Mouse (Mus musculus) intestine, embryonic 14.5 days (tissue): ENCODE results near the gene Slc5a5. TPM values are rescaled to one million over a fixed set of nuclear protein-coding genes. Genes with fewer than 3 reads are reported as not detected.
A peak's percentile ranks its signal among the peaks of the same experiment; 100 is the strongest.

ENCODE experiments used
- ATAC-seq: fragments of 200-750 bp; cut with Nextera tagmentation; replicated peaks from 2 replicates; pipeline ENCODE4 v1.8.0; 2017; ENCODE audit warnings: low read depth, moderate number of reproducible peaks, moderate TSS enrichment, moderate library complexity; ENCODE audit not compliant: low FRiP score, low TSS enrichment
- DNase-seq: peaks from one replicate; pipeline ENCODE4 v3.0.0-alpha.2; 2018; ENCODE audit warnings: low spot score
- H3K27ac ChIP-seq: fragments of 300-500 bp; sonication (generic); 2 replicates; pipeline ENCODE4 v1.5.1; 2014; ENCODE audit warnings: low read depth, mild to moderate bottlenecking, control low read depth
- H3K27me3 ChIP-seq: fragments of 300-500 bp; sonication (generic); replicated peaks from 2 replicates; pipeline ENCODE4 v1.6.1; 2014; ENCODE audit warnings: low read length, control low read depth; ENCODE audit not compliant: control insufficient read depth, insufficient read depth
- H3K36me3 ChIP-seq: fragments of 300-500 bp; sonication (generic); 2 replicates; pipeline ENCODE4 v1.6.1; 2014; ENCODE audit warnings: low read length, control low read depth; ENCODE audit not compliant: control insufficient read depth, insufficient read depth
- H3K4me1 ChIP-seq: fragments of 300-500 bp; sonication (generic); replicated peaks from 2 replicates; pipeline ENCODE4 v1.6.1; 2014; ENCODE audit warnings: low read length, control low read depth, mixed read lengths; ENCODE audit not compliant: control insufficient read depth, insufficient read depth
- H3K4me2 ChIP-seq: fragments of 300-500 bp; sonication (generic); 2 replicates; pipeline ENCODE4 v1.6.1; 2014; ENCODE audit warnings: low read length
- H3K4me3 ChIP-seq: fragments of 300-500 bp; sonication (generic); 2 replicates; pipeline ENCODE4 v1.5.1; 2014; ENCODE audit warnings: low read depth, low read length, control low read depth, mixed read lengths
- H3K9ac ChIP-seq: fragments of 300-500 bp; sonication (generic); 2 replicates; pipeline ENCODE4 v1.6.1; 2014; ENCODE audit warnings: mild to moderate bottlenecking, low read length
- H3K9me3 ChIP-seq: fragments of 300-500 bp; sonication (generic); 2 replicates; pipeline ENCODE4 v1.6.1; 2016; ENCODE audit warnings: low read length, control low read depth; ENCODE audit not compliant: control insufficient read depth
- WGBS: fragments of 180-500 bp; shearing (Covaris S2); extraction: QIAGEN DNeasy Blood & Tissue Kit; methylation state at CpG from one replicate; pipeline ENCODE4 v1.1.7; 2014; 5-methylcytosine and 5-hydroxymethylcytosine counted together
- polyA plus RNA-seq: library from polyadenylated mRNA; unstranded; fragments of >200 nt; fragmentation: Nextera tagmentation; extraction: Ambion mirVana; gene quantifications from 2 replicates; pipeline ENCODE4 v1.2.1, GENCODE M21; 2014

Slc5a5 gene
- polyA plus RNA-seq, 1 experiment from 2014 or later, result 0.45 TPM

DNA sequence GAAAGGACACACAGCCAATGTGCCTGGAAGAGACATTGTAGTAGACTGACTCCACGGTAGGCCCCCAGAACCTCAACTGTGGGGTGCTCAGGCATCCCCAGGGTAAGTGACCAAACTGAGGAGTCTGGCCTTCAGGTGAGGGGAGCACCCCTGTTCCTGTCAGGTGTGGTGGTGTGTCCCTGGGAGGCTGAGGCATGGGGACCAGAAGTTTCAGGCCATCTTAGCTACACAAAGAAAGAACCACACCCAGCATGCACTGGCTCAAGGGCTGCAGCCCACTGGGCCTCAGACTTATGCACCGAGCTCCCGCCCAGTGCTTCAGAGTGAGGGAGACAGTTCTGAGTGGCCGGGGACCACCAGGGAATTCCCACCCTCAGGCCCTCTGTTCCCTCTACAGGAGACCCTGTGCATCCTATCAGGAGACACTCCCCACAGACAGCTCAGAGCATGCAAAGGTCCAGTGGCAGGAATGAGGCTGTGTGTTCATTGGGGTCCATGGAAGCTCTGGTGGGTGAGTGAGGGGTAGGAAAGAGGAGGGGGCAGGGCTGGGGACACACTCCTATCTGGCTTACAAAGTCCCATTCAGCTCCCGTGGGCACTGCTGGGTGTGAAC lies 21.3 kb downstream of the Slc5a5 start:
- ATAC-seq (no peak), DNase-seq (no peak)
- Histone ChIP-seq H3K4me1 (peaks cover 16% of the 10 kb centered on the region), H3K4me3 (no peak overlapping the region), H3K27ac (no peak overlapping the region), H3K9ac (no peak overlapping the region), H3K9me3 (no peaks in the 10 kb centered on the region), H3K27me3 (no peaks in the 10 kb centered on the region), H3K4me2 (no peak overlapping the region), H3K36me3 (peaks cover 6% of the 10 kb centered on the region; the same call in 1 of the 2 replicates)
- 89% methylated on average over 5 of the region's 5 CpGs for WGBS

DNA sequence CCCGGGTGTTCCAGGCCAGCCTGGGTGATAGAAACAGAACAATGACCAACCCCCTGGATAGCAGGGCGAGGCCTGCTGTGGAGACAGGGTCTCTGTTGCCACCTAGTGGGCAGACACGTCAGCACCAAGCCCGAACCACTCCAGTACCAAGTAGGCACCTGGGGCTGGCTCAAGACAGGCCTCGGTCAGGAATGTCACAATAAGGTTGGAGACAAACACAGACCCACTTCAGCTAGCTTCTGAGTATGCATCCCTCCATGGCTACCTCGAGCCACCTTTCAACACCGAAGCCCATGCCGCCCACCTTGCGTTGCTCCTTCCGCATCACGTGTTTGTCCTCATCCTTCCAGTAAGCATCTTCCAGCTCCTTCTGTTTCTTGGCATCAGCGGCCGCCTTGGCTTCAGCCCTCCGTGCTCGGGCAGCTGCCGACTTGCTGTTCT lies 22.9 kb downstream of the Slc5a5 start:
- H3K4me3 ChIP-seq, result no peak overlapping the region
- 0 out of 2 replicates have a peak, but pooled peaks cover under 1% of the 10 kb centered on the region for H3K27me3 ChIP-seq
- H3K4me2 ChIP-seq, result 0 out of 2 replicates have a peak overlapping the region, but pooled peaks have one; percentile 6
- peak; percentile 83 for DNase-seq
- WGBS, result 53% methylated on average over 16 of the region's 16 CpGs
- H3K9ac ChIP-seq, result no peak overlapping the region
- peaks cover 25% of the 10 kb centered on the region for H3K4me1 ChIP-seq
- H3K36me3 ChIP-seq, result peaks cover 6% of the 10 kb centered on the region; the same call in 1 of the 2 replicates
- ATAC-seq, result peak; percentile 12; the same call in 1 of the 2 replicates
- no peaks in the 10 kb centered on the region for H3K9me3 ChIP-seq
- H3K27ac ChIP-seq, result no peak overlapping the region

DNA sequence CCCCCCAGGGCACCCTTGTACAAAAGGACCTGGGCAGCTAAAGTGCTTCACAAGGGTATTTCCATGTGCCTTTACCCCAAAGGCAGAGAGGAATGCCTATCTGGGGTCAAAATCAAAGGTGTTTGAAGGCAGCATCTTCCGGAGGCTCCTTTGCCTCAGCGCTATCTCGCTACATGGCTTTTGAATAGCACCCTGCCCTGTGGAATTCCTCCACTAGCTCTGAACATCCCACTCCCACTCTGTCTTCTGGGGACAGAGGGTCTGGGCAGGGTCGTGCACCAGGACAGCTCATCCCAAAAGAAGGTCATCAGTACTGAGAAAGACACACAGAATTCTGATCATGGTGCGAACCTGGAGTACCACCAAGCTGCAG lies 23.4 kb downstream of the Slc5a5 start:
- Histone ChIP-seq H3K27ac (peak overlapping the region; percentile 29; the same call in 1 of the 2 replicates), H3K9ac (no peak overlapping the region), H3K36me3 (peaks cover 6% of the 10 kb centered on the region; the same call in 1 of the 2 replicates), H3K4me3 (no peak overlapping the region), H3K4me2 (peak overlapping the region; percentile 40), H3K27me3 (peaks cover 4% of the 10 kb centered on the region; the same call in 1 of the 2 replicates), H3K4me1 (peaks cover 29% of the 10 kb centered on the region), H3K9me3 (no peaks in the 10 kb centered on the region)
- no peak for ATAC-seq
- peak; percentile 54 for DNase-seq
- 43% methylated on average over 5 of the region's 5 CpGs for WGBS

DNA sequence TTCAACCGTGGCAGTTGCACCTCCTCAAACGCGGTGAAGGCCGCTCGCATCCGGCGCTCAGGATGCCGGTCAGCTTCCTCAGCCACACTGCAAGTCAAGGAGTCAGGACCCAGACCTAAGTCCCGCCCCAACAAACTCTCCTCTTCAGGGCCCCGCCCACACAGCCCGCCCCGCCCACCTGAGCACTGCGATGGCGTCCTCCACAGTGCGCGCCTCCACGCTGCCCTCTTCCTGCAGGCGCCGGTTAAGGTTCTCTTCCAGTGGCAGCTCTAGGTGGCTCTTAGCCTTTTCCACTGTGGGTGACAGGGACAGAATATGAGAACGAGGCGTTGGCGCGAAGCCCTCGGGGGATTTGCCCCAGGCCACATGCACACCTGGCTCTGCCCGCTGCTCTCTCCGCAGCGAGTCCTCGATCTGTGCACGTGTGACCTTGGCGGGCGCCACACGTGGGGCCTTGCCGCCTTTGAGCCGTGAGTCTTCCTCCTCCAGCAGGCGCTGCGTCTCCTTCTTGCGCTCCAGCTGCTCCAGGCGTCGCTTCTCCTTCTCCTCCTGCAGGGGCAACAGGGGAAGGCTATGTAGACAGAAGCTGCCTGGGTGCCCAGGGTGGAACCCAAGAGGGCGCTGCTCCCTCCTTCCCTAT lies 23.9 kb downstream of the Slc5a5 start:
- peak overlapping the region; percentile 40 for H3K4me2 ChIP-seq
- 18% methylated on average over 40 of the region's 40 CpGs for WGBS
- no peak overlapping the region for H3K4me3 ChIP-seq
- peaks cover 6% of the 10 kb centered on the region; the same call in 1 of the 2 replicates for H3K36me3 ChIP-seq
- peaks cover 5% of the 10 kb centered on the region; the same call in 1 of the 2 replicates for H3K27me3 ChIP-seq
- ATAC-seq (no peak), DNase-seq (peak; percentile 74)
- H3K27ac ChIP-seq, result peak overlapping the region; percentile 29; the same call in 1 of the 2 replicates
- H3K9ac ChIP-seq, result no peak overlapping the region
- no peaks in the 10 kb centered on the region for H3K9me3 ChIP-seq
- H3K4me1 ChIP-seq, result peaks cover 34% of the 10 kb centered on the region

GRCm38 (mm10) chr8:70866566-70866965 lies 26.0 kb downstream of the Slc5a5 start:
- peaks cover 6% of the 10 kb centered on the region; the same call in 1 of the 2 replicates for H3K36me3 ChIP-seq
- no peak overlapping the region for H3K4me3 ChIP-seq
- H3K9me3 ChIP-seq, result no peaks in the 10 kb centered on the region
- WGBS, result 86% methylated on average over 7 of the region's 7 CpGs
- no peak overlapping the region for H3K27ac ChIP-seq
- DNase-seq, result no peak
- ATAC-seq, result no peak
- no peak overlapping the region for H3K9ac ChIP-seq
- H3K27me3 ChIP-seq, result peaks cover 23% of the 10 kb centered on the region
- H3K4me2 ChIP-seq, result peak overlapping the region; percentile 79; the same call in 1 of the 2 replicates
- peaks cover 48% of the 10 kb centered on the region for H3K4me1 ChIP-seq

GRCm38 (mm10) chr8:70866001-70866520 lies 26.5 kb downstream of the Slc5a5 start:
- DNase-seq (no peak), ATAC-seq (peak; percentile 4)
- peak overlapping the region; percentile 48 for H3K4me3 ChIP-seq
- peak overlapping the region; percentile 39 for H3K9ac ChIP-seq
- 7% methylated on average over 12 of the region's 12 CpGs for WGBS
- no peaks in the 10 kb centered on the region for H3K9me3 ChIP-seq
- peaks cover 6% of the 10 kb centered on the region; the same call in 1 of the 2 replicates for H3K36me3 ChIP-seq
- H3K4me2 ChIP-seq, result peak overlapping the region; percentile 79
- peaks cover 23% of the 10 kb centered on the region for H3K27me3 ChIP-seq
- H3K4me1 ChIP-seq, result peaks cover 48% of the 10 kb centered on the region
- H3K27ac ChIP-seq, result peak overlapping the region; percentile 80

GRCm38 (mm10) chr8:70865350-70866000 lies 27.1 kb downstream of the Slc5a5 start:
- ATAC-seq, result peak; percentile 85
- Histone ChIP-seq H3K9me3 (no peaks in the 10 kb centered on the region), H3K4me2 (peak overlapping the region; percentile 79), H3K36me3 (peaks cover 6% of the 10 kb centered on the region; the same call in 1 of the 2 replicates), H3K4me3 (peak overlapping the region; percentile 48), H3K27ac (peak overlapping the region; percentile 80), H3K4me1 (peaks cover 48% of the 10 kb centered on the region), H3K9ac (peak overlapping the region; percentile 57), H3K27me3 (peaks cover 23% of the 10 kb centered on the region)
- DNase-seq, result peak; percentile 99
- 1% methylated on average over 46 of the region's 46 CpGs for WGBS

GRCm38 (mm10) chr8:70864712-70865221 lies 27.8 kb downstream of the Slc5a5 start:
- Histone ChIP-seq H3K9ac (peak overlapping the region; percentile 57), H3K36me3 (peaks cover 6% of the 10 kb centered on the region; the same call in 1 of the 2 replicates), H3K9me3 (no peaks in the 10 kb centered on the region), H3K4me1 (peaks cover 48% of the 10 kb centered on the region), H3K27me3 (peaks cover 23% of the 10 kb centered on the region), H3K4me3 (peak overlapping the region; percentile 48), H3K4me2 (peak overlapping the region; percentile 72), H3K27ac (peak overlapping the region; percentile 70)
- DNase-seq (peak; percentile 80), ATAC-seq (peak; percentile 9)
- WGBS, result 3% methylated on average over 24 of the region's 24 CpGs
